Mouse (Mus musculus) embryonic facial prominence, embryonic 15.5 days (tissue): ENCODE results near the gene Olfr930. TPM values are rescaled to one million over a fixed set of nuclear protein-coding genes. Genes with fewer than 3 reads are reported as not detected.

Experiments used
- ATAC-seq: fragments of 200-750 bp; cut with Nextera tagmentation; 2 replicates; pipeline ENCODE4 v1.8.0; 2017; ENCODE audit warnings: low read depth, moderate TSS enrichment; ENCODE audit not compliant: insufficient number of reproducible peaks, low FRiP score, low TSS enrichment
- H3K27ac ChIP-seq: fragments of 300-500 bp; sonication (generic); replicated peaks from 2 replicates; pipeline ENCODE4 v1.5.1; 2015; ENCODE audit warnings: mild to moderate bottlenecking, inconsistent platforms
- H3K27me3 ChIP-seq: fragments of 300-500 bp; sonication (generic); 2 replicates; pipeline ENCODE4 v1.6.1; 2015; ENCODE audit warnings: inconsistent platforms
- H3K36me3 ChIP-seq: fragments of 300-500 bp; sonication (generic); 2 replicates; pipeline ENCODE4 v1.6.1; 2015; ENCODE audit warnings: mild to moderate bottlenecking, inconsistent platforms
- H3K4me1 ChIP-seq: fragments of 300-500 bp; sonication (generic); 2 replicates; pipeline ENCODE4 v1.6.1; 2015; ENCODE audit warnings: inconsistent platforms
- H3K4me2 ChIP-seq: fragments of 300-500 bp; sonication (generic); replicated peaks from 2 replicates; pipeline ENCODE4 v1.6.1; 2015; ENCODE audit warnings: mild to moderate bottlenecking, inconsistent platforms
- H3K4me3 ChIP-seq: fragments of 300-500 bp; sonication (generic); replicated peaks from 2 replicates; pipeline ENCODE4 v1.5.1; 2015; ENCODE audit warnings: mild to moderate bottlenecking, inconsistent platforms
- H3K9ac ChIP-seq: fragments of 300-500 bp; sonication (generic); 2 replicates; pipeline ENCODE4 v1.6.1; 2015; ENCODE audit warnings: inconsistent platforms
- H3K9me3 ChIP-seq: fragments of 300-500 bp; sonication (generic); replicated peaks from 2 replicates; pipeline ENCODE4 v1.6.1; 2016; ENCODE audit warnings: inconsistent platforms
- WGBS: fragments of 180-500 bp; shearing (Covaris S2); methylation state at CpG from one replicate; pipeline ENCODE4 v1.1.7; 2015; 5-methylcytosine and 5-hydroxymethylcytosine counted together
- polyA plus RNA-seq: library from polyadenylated mRNA; unstranded; fragments of >200 nt; fragmentation: Nextera tagmentation; extraction: Ambion mirVana; gene quantifications from 2 replicates; pipeline ENCODE4 v1.2.1, GENCODE M21; 2015

The Olfr930 gene
- 0.30 TPM in 1 of 2 replicates, not detected in the other for polyA plus RNA-seq

DNA sequence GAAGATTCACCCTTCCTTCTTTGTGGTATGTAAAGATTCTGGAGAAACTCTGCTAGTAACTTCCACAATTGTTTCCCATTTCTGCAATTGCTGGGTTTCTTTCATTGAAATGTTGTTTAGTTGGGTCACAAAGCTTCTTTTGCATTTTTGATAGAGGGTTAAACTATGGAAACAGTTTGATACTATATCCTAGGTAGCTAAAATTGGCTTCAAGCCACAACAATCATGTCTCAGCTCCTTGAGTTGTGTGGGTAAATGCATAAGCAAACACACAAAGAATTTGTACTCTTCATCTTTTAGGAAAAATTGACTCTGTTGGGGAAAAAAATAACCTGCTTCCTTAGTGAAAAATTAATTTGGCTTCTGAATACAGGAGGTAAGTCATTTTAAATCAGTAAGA lies at the start of gene Olfr930:
TSS of gene Olfr930 (plus strand) at position 301 of the 400 bp plus-strand sequence.
- Histone ChIP-seq H3K4me1 (no peaks in the 10 kb centered on the region), H3K4me3 (no peak within 1 kb of the TSS), H3K9me3 (no peaks in the 10 kb centered on the region), H3K36me3 (no peaks in the 10 kb centered on the region), H3K27me3 (no peaks in the 10 kb centered on the region), H3K27ac (no peak within 1 kb of the TSS), H3K4me2 (no peak within 1 kb of the TSS), H3K9ac (no peak within 1 kb of the TSS)
- ATAC-seq = no peak

- no peaks in the 10 kb centered on the region for H3K4me1 ChIP-seq
- H3K4me3 ChIP-seq = no peak overlapping the region
- H3K27me3 ChIP-seq = no peaks in the 10 kb centered on the region
- 81% methylated on average over 7 of the region's 7 CpGs for WGBS
- ATAC-seq = no peak
- no peaks in the 10 kb centered on the region for H3K36me3 ChIP-seq
- H3K27ac ChIP-seq = no peak overlapping the region
- no peaks in the 10 kb centered on the region for H3K9me3 ChIP-seq
- H3K9ac ChIP-seq = no peak overlapping the region
- H3K4me2 ChIP-seq = no peak overlapping the region
Observed at GRCm38 (mm10) chr9:38953401-38954123, 24.0 kb downstream of the Olfr930 start.

- no peak for ATAC-seq
- 84% methylated on average over 4 of the region's 4 CpGs for WGBS
- Histone ChIP-seq H3K4me1 (no peaks in the 10 kb centered on the region), H3K4me2 (no peak overlapping the region), H3K36me3 (no peaks in the 10 kb centered on the region), H3K27me3 (no peaks in the 10 kb centered on the region), H3K27ac (no peak overlapping the region), H3K9me3 (no peaks in the 10 kb centered on the region), H3K4me3 (no peak overlapping the region), H3K9ac (no peak overlapping the region)
Observed at GRCm38 (mm10) chr9:38954124-38954416, 24.5 kb downstream of the Olfr930 start.

DNA sequence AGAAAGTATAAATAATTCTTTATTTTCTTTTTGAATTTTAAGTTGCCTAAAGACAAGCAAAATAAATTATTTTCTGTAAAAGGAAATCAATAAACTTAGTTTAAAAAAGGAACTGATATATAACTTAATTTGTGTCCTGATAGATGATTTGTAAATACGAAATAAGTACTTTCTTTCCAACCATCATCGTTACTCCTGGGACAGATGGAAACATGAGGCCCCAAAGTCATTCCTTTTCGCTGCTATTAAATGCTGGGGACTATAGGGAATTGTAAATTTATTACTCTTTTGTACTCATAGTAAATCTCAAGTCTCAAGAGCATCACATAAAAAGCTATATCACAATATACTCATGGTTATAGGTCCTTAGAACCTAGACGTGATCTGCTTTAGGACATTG lies 42.4 kb downstream of the Olfr930 start, which contains the start of gene Olfr933:
TSS of gene Olfr933 (plus strand) at position 301 of the 400 bp plus-strand sequence.
- 78% methylated on average over 4 of the region's 4 CpGs for WGBS
- Histone ChIP-seq H3K9me3 (no peaks in the 10 kb centered on the region), H3K27me3 (no peaks in the 10 kb centered on the region), H3K36me3 (no peaks in the 10 kb centered on the region), H3K4me2 (no peak within 1 kb of the TSS), H3K9ac (no peak within 1 kb of the TSS), H3K4me1 (no peaks in the 10 kb centered on the region), H3K27ac (no peak within 1 kb of the TSS), H3K4me3 (no peak within 1 kb of the TSS)
- ATAC-seq = no peak

Other genes starting within 250 kb of the Olfr930 start
- gene Olfr919, start 226.1 kb upstream of the Olfr930 start, polyA plus RNA-seq = not detected in 2 replicates
- 28.9 and 30.4 TPM in 2 replicates for gene Vwa5a, start 211.5 kb upstream of the Olfr930 start, polyA plus RNA-seq
- 0.04 TPM in 1 of 2 replicates, not detected in the other for gene Olfr920, start 177.5 kb upstream of the Olfr930 start, polyA plus RNA-seq
- gene Olfr921, start 156.7 kb upstream of the Olfr930 start, polyA plus RNA-seq = not detected in 2 replicates
- not detected in 2 replicates for gene Olfr922, start 115.2 kb upstream of the Olfr930 start, polyA plus RNA-seq
- gene Olfr923, start 103.3 kb upstream of the Olfr930 start, polyA plus RNA-seq = 0.70 and 0.88 TPM in 2 replicates
- 0.08 TPM in 1 of 2 replicates, not detected in the other for gene Olfr924, start 85.4 kb upstream of the Olfr930 start, polyA plus RNA-seq
- not detected in 2 replicates for gene Olfr26, start 74.7 kb upstream of the Olfr930 start, polyA plus RNA-seq
- gene Olfr926, start 52.7 kb upstream of the Olfr930 start, polyA plus RNA-seq = not detected in 2 replicates
- gene Olfr933, start 42.5 kb downstream of the Olfr930 start, polyA plus RNA-seq = 0.11 and 0.14 TPM in 2 replicates
- gene Olfr934, start 58.5 kb downstream of the Olfr930 start, polyA plus RNA-seq = 0.07 TPM in 1 of 2 replicates, not detected in the other
- 0.19 TPM in 1 of 2 replicates, not detected in the other for gene Olfr935, start 69.9 kb downstream of the Olfr930 start, polyA plus RNA-seq
- 0.40 TPM in 1 of 2 replicates, not detected in the other for gene Olfr146, start 93.6 kb downstream of the Olfr930 start, polyA plus RNA-seq
- not detected in 2 replicates for gene Olfr937, start 135.1 kb downstream of the Olfr930 start, polyA plus RNA-seq
- not detected in 2 replicates for gene Olfr938, start 149.1 kb downstream of the Olfr930 start, polyA plus RNA-seq
- gene Olfr27, start 198.3 kb downstream of the Olfr930 start, polyA plus RNA-seq = not detected in 2 replicates
- gene Olfr943, start 236.5 kb downstream of the Olfr930 start, polyA plus RNA-seq = not detected in 2 replicates